In genomic region chr9:113462888-113463287, GRCm38 (mm10) we compare ENCODE assay signal across 19 mouse cellular contexts.
A peak's percentile ranks its signal among the peaks of the same experiment; 100 is the strongest.
DNase-seq lines count a peak whose midpoint lies in the region; ATAC-seq lines count a peak whose summit lies in the region.
"Had no signal": no experiment of that assay in that cellular context is flagged by ENCODE, and none has a peak within 500 bp of the region (broad histone marks: within the 10 kb centered on the region; RNA-seq: fewer than 3 reads in every experiment).

No protein-coding gene starts in this region.

- 9% methylated on average over 2 of the region's 2 CpGs for WGBS in forebrain, embryonic 15.5 days
- WGBS in hindbrain, embryonic 14.5 days: 20% methylated on average over 2 of the region's 2 CpGs
- 25% methylated on average over 2 of the region's 2 CpGs for WGBS in midbrain, embryonic 12.5 days
- 7% methylated on average over 2 of the region's 2 CpGs for WGBS in neural tube, embryonic 15.5 days

- no peaks in the 10 kb centered on the region for H3K27me3 ChIP-seq in forebrain, embryonic 15.5 days
- no peaks in the 10 kb centered on the region for H3K27me3 ChIP-seq in hindbrain, embryonic 14.5 days (ENCODE audit: control insufficient read depth, insufficient read depth, low read length)
- no peaks in the 10 kb centered on the region; the same call in 1 of the 2 replicates for H3K27me3 ChIP-seq in midbrain, embryonic 12.5 days
- H3K27me3 ChIP-seq in neural tube, embryonic 15.5 days (replicated peaks): no peaks in the 10 kb centered on the region
- H3K27me3 ChIP-seq: embryonic facial prominence, embryonic 12.5 days had no signal

- no peaks in the 10 kb centered on the region for H3K36me3 ChIP-seq in forebrain, embryonic 15.5 days
- no peaks in the 10 kb centered on the region for H3K36me3 ChIP-seq in hindbrain, embryonic 14.5 days (replicated peaks; ENCODE audit: control insufficient read depth, insufficient read depth)
- H3K36me3 ChIP-seq in midbrain, embryonic 12.5 days: no peaks in the 10 kb centered on the region
- no peaks in the 10 kb centered on the region for H3K36me3 ChIP-seq in neural tube, embryonic 15.5 days
- H3K36me3 ChIP-seq: embryonic facial prominence, embryonic 12.5 days; heart, embryonic 10.5 days had no signal

- no peak overlapping the region for H3K4me2 ChIP-seq in forebrain, embryonic 15.5 days (replicated peaks)
- no peak overlapping the region for H3K4me2 ChIP-seq in hindbrain, embryonic 14.5 days (replicated peaks)
- no peak overlapping the region for H3K4me2 ChIP-seq in midbrain, embryonic 12.5 days (replicated peaks)
- no peak overlapping the region for H3K4me2 ChIP-seq in neural tube, embryonic 15.5 days
- H3K4me2 ChIP-seq: embryonic facial prominence, embryonic 12.5 days; lung, embryonic 14.5 days had no signal

- no peak overlapping the region for H3K4me3 ChIP-seq in forebrain, embryonic 15.5 days
- H3K4me3 ChIP-seq in hindbrain, embryonic 14.5 days (replicated peaks; ENCODE audit: low read length): no peak overlapping the region
- H3K4me3 ChIP-seq in midbrain, embryonic 12.5 days: no peak overlapping the region
- no peak overlapping the region for H3K4me3 ChIP-seq in neural tube, embryonic 15.5 days (replicated peaks)
- H3K4me3 ChIP-seq: embryonic facial prominence, embryonic 12.5 days; heart, embryonic 10.5 days; myocyte had no signal

- peak; percentile 64 for ATAC-seq in forebrain, embryonic 15.5 days (replicated peaks)
- ATAC-seq in hindbrain, embryonic 14.5 days (ENCODE audit: low FRiP score): no peak
- ATAC-seq in midbrain, embryonic 12.5 days (ENCODE audit: low FRiP score, low read depth): peak; percentile 71
- no peak; the same call in 1 of the 2 replicates for ATAC-seq in neural tube, embryonic 15.5 days (ENCODE audit: low FRiP score)
- no peak for ATAC-seq in granulocyte monocyte progenitor cell, adult 5-6 weeks (replicated peaks; ENCODE audit: poor library complexity, severe bottlenecking)
- ATAC-seq: CD4-positive, CD25-positive, alpha-beta regulatory T cell, adult 4 months had no signal

- peak overlapping the region; percentile 65 for H3K27ac ChIP-seq in forebrain, embryonic 15.5 days (replicated peaks)
- H3K27ac ChIP-seq in hindbrain, embryonic 14.5 days: peak overlapping the region; percentile 40
- H3K27ac ChIP-seq in midbrain, embryonic 12.5 days (replicated peaks): peak overlapping the region; percentile 56; the same call in 1 of the 2 replicates
- peak overlapping the region; percentile 52; the same call in 1 of the 2 replicates for H3K27ac ChIP-seq in neural tube, embryonic 15.5 days (replicated peaks)
- H3K27ac ChIP-seq: embryonic facial prominence, embryonic 12.5 days; heart, embryonic 10.5 days had no signal

- no peak overlapping the region for H3K9ac ChIP-seq in forebrain, embryonic 15.5 days (replicated peaks)
- no peak overlapping the region for H3K9ac ChIP-seq in hindbrain, embryonic 14.5 days
- H3K9ac ChIP-seq in midbrain, embryonic 12.5 days (replicated peaks): no peak overlapping the region
- H3K9ac ChIP-seq in neural tube, embryonic 15.5 days (replicated peaks): no peak overlapping the region
- H3K9ac ChIP-seq: embryonic facial prominence, embryonic 12.5 days; lung, embryonic 14.5 days had no signal

- peaks cover 12% of the 10 kb centered on the region for H3K4me1 ChIP-seq in forebrain, embryonic 15.5 days
- H3K4me1 ChIP-seq in hindbrain, embryonic 14.5 days (replicated peaks; ENCODE audit: control insufficient read depth, insufficient read depth, low read length): peaks cover 6% of the 10 kb centered on the region; the same call in 1 of the 2 replicates
- H3K4me1 ChIP-seq in midbrain, embryonic 12.5 days: peaks cover 20% of the 10 kb centered on the region
- H3K4me1 ChIP-seq in neural tube, embryonic 15.5 days: peaks cover 10% of the 10 kb centered on the region
- H3K4me1 ChIP-seq: embryonic facial prominence, embryonic 12.5 days; heart, embryonic 10.5 days had no signal

- no peaks in the 10 kb centered on the region for H3K9me3 ChIP-seq in forebrain, embryonic 15.5 days
- no peaks in the 10 kb centered on the region for H3K9me3 ChIP-seq in hindbrain, embryonic 14.5 days (ENCODE audit: control insufficient read depth, low read length)
- no peaks in the 10 kb centered on the region for H3K9me3 ChIP-seq in midbrain, embryonic 12.5 days
- H3K9me3 ChIP-seq in neural tube, embryonic 15.5 days (replicated peaks): no peaks in the 10 kb centered on the region
- H3K9me3 ChIP-seq: embryonic facial prominence, embryonic 12.5 days; heart, embryonic 10.5 days had no signal

- no peak for DNase-seq in hindbrain, embryonic 14.5 days (ENCODE audit: low spot score)
- DNase-seq in adrenal gland, adult 2 months: no peak
- no peak for DNase-seq in embryo, embryonic 11 days
- DNase-seq: adrenal gland, postnatal 10 days; cerebellum, postnatal 14 days; gastrocnemius, postnatal 14 days; kidney, adult 11 months; kidney, postnatal 25 days; layer of hippocampus, adult 9-11 months; lung, embryonic 14.5 days; thymus, adult 2 months had no signal

Comparison
In these comparisons a context has a peak if more than half of its experiments do, and no peak if none do; other contexts are left out.
1. ATAC-seq: peak in forebrain, embryonic 15.5 days (single experiment) and midbrain, embryonic 12.5 days (single experiment); none in hindbrain, embryonic 14.5 days (single experiment), neural tube, embryonic 15.5 days (single experiment) and granulocyte monocyte progenitor cell, adult 5-6 weeks (single experiment).
2. Peak in every context shown above with its lines, with median percentiles within 50 percentile points of each other: H3K27ac ChIP-seq.